Mouse (Mus musculus) liver, embryonic 16.5 days (tissue): Measurements from ENCODE around the gene Plac1. TPM values are rescaled to one million over a fixed set of nuclear protein-coding genes. Genes with fewer than 3 reads are reported as not detected.

Experiments used
- ATAC-seq: fragments of 200-750 bp; cut with Nextera tagmentation; 2 replicates; pipeline ENCODE4 v1.8.0; 2017; ENCODE audit warnings: low read depth, mild to moderate bottlenecking, moderate number of reproducible peaks, moderate library complexity
- H3K27ac ChIP-seq: fragments of 300-500 bp; sonication (generic); 2 replicates; pipeline ENCODE4 v1.5.1; 2014; ENCODE audit warnings: mild to moderate bottlenecking, low read length
- H3K27me3 ChIP-seq: fragments of 300-500 bp; sonication (generic); 2 replicates; pipeline ENCODE4 v1.6.1; 2014; ENCODE audit warnings: low read depth, low read length, mixed read lengths; ENCODE audit not compliant: control insufficient read depth, insufficient read depth
- H3K36me3 ChIP-seq: fragments of 300-500 bp; sonication (generic); 2 replicates; pipeline ENCODE4 v1.6.1; 2014; ENCODE audit warnings: mild to moderate bottlenecking; ENCODE audit not compliant: control insufficient read depth, insufficient read depth
- H3K4me1 ChIP-seq: fragments of 300-500 bp; sonication (generic); 2 replicates; pipeline ENCODE4 v1.6.1; 2014; ENCODE audit warnings: low read depth, low read length, mixed read lengths; ENCODE audit not compliant: control insufficient read depth
- H3K4me2 ChIP-seq: fragments of 300-500 bp; sonication (generic); 2 replicates; pipeline ENCODE4 v1.6.1; 2014; ENCODE audit warnings: low read depth, low read length, mixed read lengths
- H3K4me3 ChIP-seq: fragments of 300-500 bp; sonication (generic); 2 replicates; pipeline ENCODE4 v1.5.1; 2014; ENCODE audit warnings: low read depth, mild to moderate bottlenecking, low read length
- H3K9ac ChIP-seq: fragments of 300-500 bp; sonication (generic); 2 replicates; pipeline ENCODE4 v1.6.1; 2014; ENCODE audit warnings: low read depth, low read length
- H3K9me3 ChIP-seq: fragments of 300-500 bp; sonication (generic); replicated peaks from 2 replicates; pipeline ENCODE4 v1.6.1; 2016; ENCODE audit warnings: low read length; ENCODE audit not compliant: control insufficient read depth
- WGBS: fragments of 180-500 bp; shearing (Covaris S2); extraction: QIAGEN DNeasy Blood & Tissue Kit; methylation state at CpG from one replicate; pipeline ENCODE4 v1.1.7; 2014; ENCODE audit not compliant: insufficient replicate concordance; 5-methylcytosine and 5-hydroxymethylcytosine counted together
- polyA plus RNA-seq: library from polyadenylated mRNA; unstranded; fragments of >200 nt; fragmentation: Nextera tagmentation; extraction: Ambion mirVana; gene quantifications from 2 replicates; pipeline ENCODE4 v1.2.1, GENCODE M21; 2015

The Plac1 gene
- polyA plus RNA-seq, 1 experiment from 2014 or later, result 0.85 TPM

GRCm38 (mm10) chrX:53211756-53212483 is 28.0 kb downstream of the Plac1 start:
- no peak for ATAC-seq

GRCm38 (mm10) chrX:53209431-53209830 is 30.5 kb downstream of the Plac1 start:
- Histone ChIP-seq H3K9ac (no peak overlapping the region), H3K4me1 (no peaks in the 10 kb centered on the region), H3K9me3 (no peaks in the 10 kb centered on the region), H3K4me2 (no peak overlapping the region), H3K27ac (no peak overlapping the region), H3K36me3 (no peaks in the 10 kb centered on the region), H3K4me3 (no peak overlapping the region), H3K27me3 (no peaks in the 10 kb centered on the region; the same call in 1 of the 2 replicates)
- no peak for ATAC-seq
- WGBS, result 47% methylated on average over 7 of the region's 7 CpGs

More at GRCm38 (mm10) chrX:53211756-53212483, 28.0 kb downstream of the Plac1 start:
- Histone ChIP-seq H3K4me2 (no peak overlapping the region), H3K27ac (no peak overlapping the region), H3K27me3 (no peaks in the 10 kb centered on the region; the same call in 1 of the 2 replicates), H3K4me1 (no peaks in the 10 kb centered on the region), H3K9me3 (no peaks in the 10 kb centered on the region), H3K9ac (no peak overlapping the region), H3K4me3 (no peak overlapping the region), H3K36me3 (no peaks in the 10 kb centered on the region)
- WGBS, result 48% methylated on average over 7 of the region's 7 CpGs

GRCm38 (mm10) chrX:53204690-53205311 is 35.1 kb downstream of the Plac1 start:
- Histone ChIP-seq H3K36me3 (no peaks in the 10 kb centered on the region), H3K27me3 (no peaks in the 10 kb centered on the region; the same call in 1 of the 2 replicates), H3K9me3 (no peaks in the 10 kb centered on the region), H3K4me3 (no peak overlapping the region), H3K9ac (no peak overlapping the region), H3K27ac (no peak overlapping the region), H3K4me1 (no peaks in the 10 kb centered on the region), H3K4me2 (no peak overlapping the region)
- ATAC-seq, result no peak
- 18% methylated on average over 3 of the region's 3 CpGs for WGBS

GRCm38 (mm10) chrX:53201616-53202015 is 38.3 kb downstream of the Plac1 start:
- Histone ChIP-seq H3K4me3 (no peak overlapping the region), H3K9me3 (no peaks in the 10 kb centered on the region), H3K36me3 (no peaks in the 10 kb centered on the region), H3K27me3 (no peaks in the 10 kb centered on the region), H3K4me2 (no peak overlapping the region), H3K9ac (no peak overlapping the region), H3K4me1 (no peaks in the 10 kb centered on the region), H3K27ac (no peak overlapping the region)
- ATAC-seq, result no peak
- 43% methylated on average over 5 of the region's 5 CpGs for WGBS

- no peak for ATAC-seq
- Histone ChIP-seq H3K27me3 (no peaks in the 10 kb centered on the region), H3K27ac (no peak overlapping the region), H3K9ac (no peak overlapping the region), H3K36me3 (no peaks in the 10 kb centered on the region), H3K4me2 (no peak overlapping the region), H3K4me3 (no peak overlapping the region), H3K9me3 (no peaks in the 10 kb centered on the region), H3K4me1 (no peaks in the 10 kb centered on the region)
- 51% methylated on average over 4 of the region's 4 CpGs for WGBS
These were observed 42.2 kb downstream of the Plac1 start for GRCm38 (mm10) chrX:53197681-53198080.

- ATAC-seq, result no peak
- H3K27ac ChIP-seq, result no peak overlapping the region
- H3K4me2 ChIP-seq, result no peak overlapping the region
- no peak overlapping the region for H3K9ac ChIP-seq
- no peaks in the 10 kb centered on the region for H3K27me3 ChIP-seq
- H3K36me3 ChIP-seq, result no peaks in the 10 kb centered on the region
- H3K4me3 ChIP-seq, result no peak overlapping the region
- H3K9me3 ChIP-seq, result no peaks in the 10 kb centered on the region
- WGBS, result 43% methylated on average over 5 of the region's 5 CpGs
- H3K4me1 ChIP-seq, result no peaks in the 10 kb centered on the region
These were observed 43.5 kb downstream of the Plac1 start for GRCm38 (mm10) chrX:53196392-53196791.

- H3K4me2 ChIP-seq, result no peak overlapping the region
- 64% methylated on average over 1 of the region's 1 CpGs for WGBS
- no peaks in the 10 kb centered on the region for H3K4me1 ChIP-seq
- no peak overlapping the region for H3K4me3 ChIP-seq
- no peaks in the 10 kb centered on the region for H3K27me3 ChIP-seq
- no peak overlapping the region for H3K27ac ChIP-seq
- ATAC-seq, result no peak
- no peaks in the 10 kb centered on the region for H3K36me3 ChIP-seq
- H3K9me3 ChIP-seq, result no peaks in the 10 kb centered on the region
- H3K9ac ChIP-seq, result no peak overlapping the region
These were observed 51.2 kb downstream of the Plac1 start for GRCm38 (mm10) chrX:53188692-53189091.

- Histone ChIP-seq H3K36me3 (no peaks in the 10 kb centered on the region), H3K4me1 (no peaks in the 10 kb centered on the region), H3K9ac (no peak overlapping the region), H3K27me3 (no peaks in the 10 kb centered on the region), H3K9me3 (no peaks in the 10 kb centered on the region), H3K27ac (no peak overlapping the region), H3K4me2 (no peak overlapping the region), H3K4me3 (no peak overlapping the region)
- ATAC-seq, result no peak
- 58% methylated on average over 3 of the region's 3 CpGs for WGBS
These were observed 60.1 kb downstream of the Plac1 start for GRCm38 (mm10) chrX:53179801-53180200.

- no peaks in the 10 kb centered on the region for H3K4me1 ChIP-seq
- no peaks in the 10 kb centered on the region for H3K27me3 ChIP-seq
- H3K9ac ChIP-seq, result no peak overlapping the region
- H3K9me3 ChIP-seq, result no peaks in the 10 kb centered on the region
- 80% methylated on average over 5 of the region's 5 CpGs for WGBS
- no peak overlapping the region for H3K4me2 ChIP-seq
- no peak for ATAC-seq
- no peak overlapping the region for H3K27ac ChIP-seq
- H3K36me3 ChIP-seq, result no peaks in the 10 kb centered on the region
- H3K4me3 ChIP-seq, result no peak overlapping the region
These were observed 63.6 kb downstream of the Plac1 start for GRCm38 (mm10) chrX:53176296-53176695.
